Mouse (Mus musculus): ENCODE data around the gene Btbd3.

DNA sequence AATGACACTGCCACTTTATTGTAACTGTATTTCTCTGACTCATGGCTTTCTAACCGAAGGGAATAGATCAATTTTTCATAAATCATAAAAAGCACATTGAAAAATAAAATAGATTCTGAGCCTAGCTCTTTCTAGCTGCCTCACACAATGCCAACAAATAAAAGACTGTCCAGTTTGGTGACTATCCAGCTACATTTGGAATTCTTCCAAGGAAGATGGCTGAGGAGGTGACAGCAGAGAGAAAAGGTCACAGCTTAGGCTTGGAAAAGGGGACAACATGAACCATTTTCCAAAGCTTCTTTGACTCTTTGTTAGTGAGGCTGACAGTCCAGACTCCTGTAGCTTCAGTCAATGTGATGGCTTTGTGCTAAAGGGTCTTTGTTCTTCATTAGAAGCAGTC lies 132.2 kb downstream of the Btbd3 start:
- TF ChIP-seq POLR2A (IDR thresholded peaks at IDR 0.05; ENCODE audit: low read depth, low read length) (no peak), CTCF (conservative IDR thresholded peaks at IDR 0.05; ENCODE audit: insufficient read depth, insufficient read length, low read depth, low read length) (no peak)
